Mouse (Mus musculus): ENCODE results near the gene Golga5.

DNA sequence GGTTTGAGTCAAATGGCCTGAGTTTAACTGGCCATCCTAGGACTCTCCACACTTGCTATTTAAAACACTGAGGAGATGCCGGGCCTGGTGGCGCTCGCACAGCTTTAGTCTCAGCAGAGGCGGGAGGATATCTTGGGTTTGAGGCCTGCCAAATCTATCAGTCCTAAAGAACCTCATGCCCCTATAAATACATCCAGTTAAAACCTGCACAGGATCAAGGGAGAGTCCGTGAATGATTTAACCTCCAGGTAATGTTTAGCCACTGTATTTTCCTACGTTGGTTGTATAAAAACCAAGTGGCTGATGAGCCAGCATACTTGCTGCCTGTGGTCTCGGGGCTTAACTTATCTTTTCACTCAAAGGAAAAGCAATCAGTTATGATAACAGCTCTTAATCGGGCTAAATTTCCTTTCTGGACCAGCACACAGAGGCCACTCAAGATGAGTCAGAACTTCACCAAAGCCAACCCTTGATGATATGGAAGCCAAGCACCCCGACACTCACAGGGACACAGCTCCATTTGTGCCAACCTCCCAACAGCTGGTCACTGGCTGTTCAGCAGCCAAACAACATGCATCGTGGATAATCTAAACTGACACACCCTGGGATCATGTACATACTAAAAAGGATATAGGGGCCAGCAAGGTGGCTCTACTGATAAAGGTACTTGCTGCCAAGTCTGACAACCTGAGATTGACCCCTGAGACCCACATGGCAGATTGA, 48.6 kb upstream of the Golga5 start:
- TF ChIP-seq CTCF (conservative IDR thresholded peaks at IDR 0.05; ENCODE audit: low read length): no peak
- no peak for TF ChIP-seq POU5F1 (IDR thresholded peaks at IDR 0.05; ENCODE audit: borderline replicate concordance, low read length)
